Mouse (Mus musculus): ENCODE data around the gene Gm16253.

The Gm16253 gene

GRCm38 (mm10) chr3:96558159-96558558 is 18.6 kb upstream of the Gm16253 start:
- DNase-seq: peak in 1 of 2 experiments; percentile 72

GRCm38 (mm10) chr3:96558668-96559196 is 18.1 kb upstream of the Gm16253 start:
- no peak for DNase-seq

GRCm38 (mm10) chr3:96559398-96559910 is 17.3 kb upstream of the Gm16253 start:
- DNase-seq: peak in 1 of 2 experiments; percentile 47

- peak in 1 of 2 experiments; percentile 52 for DNase-seq
Observed at GRCm38 (mm10) chr3:96559911-96560850, 16.6 kb upstream of the Gm16253 start.

GRCm38 (mm10) chr3:96560881-96561668 is 15.7 kb upstream of the Gm16253 start:
- no peak for DNase-seq

GRCm38 (mm10) chr3:96561946-96562681 is 14.7 kb upstream of the Gm16253 start:
- DNase-seq: peak in 1 of 2 experiments; percentile 61

GRCm38 (mm10) chr3:96563267-96563666 is 13.5 kb upstream of the Gm16253 start:
- DNase-seq: no peak

GRCm38 (mm10) chr3:96563911-96564632 is 12.7 kb upstream of the Gm16253 start:
- peak in 1 of 2 experiments; percentile 58 for DNase-seq

- peak in 1 of 2 experiments; percentile 67 for DNase-seq
Observed at GRCm38 (mm10) chr3:96564633-96565032, 12.2 kb upstream of the Gm16253 start.

GRCm38 (mm10) chr3:96565105-96565504 is 11.7 kb upstream of the Gm16253 start:
- DNase-seq: no peak

- DNase-seq: peak in 1 of 2 experiments; percentile 54
Observed at GRCm38 (mm10) chr3:96566661-96567450, 9.9 kb upstream of the Gm16253 start.

GRCm38 (mm10) chr3:96568605-96569004 is 8.2 kb upstream of the Gm16253 start:
- no peak for DNase-seq

- DNase-seq: no peak
Observed at GRCm38 (mm10) chr3:96569506-96569905, 7.3 kb upstream of the Gm16253 start.

GRCm38 (mm10) chr3:96569966-96570605 is 6.7 kb upstream of the Gm16253 start:
- DNase-seq: no peak

GRCm38 (mm10) chr3:96570643-96571042 is 6.1 kb upstream of the Gm16253 start:
- DNase-seq: no peak

- DNase-seq: no peak
Observed at GRCm38 (mm10) chr3:96571336-96571735, 5.4 kb upstream of the Gm16253 start.

GRCm38 (mm10) chr3:96571896-96572698 is 4.7 kb upstream of the Gm16253 start:
- peak in 1 of 2 experiments; percentile 49 for DNase-seq

- DNase-seq: peak in 1 of 2 experiments; percentile 7
Observed at GRCm38 (mm10) chr3:96573611-96574511, 2.9 kb upstream of the Gm16253 start.
